Mouse (Mus musculus): ENCODE data around the gene Ackr2.

Ackr2 gene

GRCm38 (mm10) chr9:121919027-121919501, 20.9 kb downstream of the Ackr2 start:
- DNase-seq (ENCODE audit: low spot score): no peak

- DNase-seq (ENCODE audit: low spot score): no peak
Measured at GRCm38 (mm10) chr9:121923443-121923842, 25.3 kb downstream of the Ackr2 start.

GRCm38 (mm10) chr9:121923906-121924305, 25.8 kb downstream of the Ackr2 start:
- no peak for DNase-seq (ENCODE audit: low spot score)

- DNase-seq (ENCODE audit: low spot score): no peak
Measured at GRCm38 (mm10) chr9:121924901-121925560, 26.9 kb downstream of the Ackr2 start.

- DNase-seq (ENCODE audit: low spot score): no peak
Measured at GRCm38 (mm10) chr9:121925959-121926358, 27.8 kb downstream of the Ackr2 start.

GRCm38 (mm10) chr9:121926634-121927405, 28.7 kb downstream of the Ackr2 start:
- no peak for DNase-seq (ENCODE audit: low spot score)

- DNase-seq (ENCODE audit: low spot score): no peak
Measured at GRCm38 (mm10) chr9:121927721-121928120, 29.6 kb downstream of the Ackr2 start.

GRCm38 (mm10) chr9:121928498-121928897, 30.3 kb downstream of the Ackr2 start:
- peak; percentile 64 for DNase-seq (ENCODE audit: low spot score)

GRCm38 (mm10) chr9:121934856-121935255, 36.7 kb downstream of the Ackr2 start:
- no peak for DNase-seq (ENCODE audit: low spot score)

- peak; percentile 6 for DNase-seq (ENCODE audit: low spot score)
Measured at GRCm38 (mm10) chr9:121936952-121937351, 38.8 kb downstream of the Ackr2 start.

- DNase-seq (ENCODE audit: low spot score): peak; percentile 5
Measured at GRCm38 (mm10) chr9:121937451-121937864, 39.3 kb downstream of the Ackr2 start.

GRCm38 (mm10) chr9:121937944-121938355, 39.8 kb downstream of the Ackr2 start:
- DNase-seq (ENCODE audit: low spot score): peak; percentile 72

GRCm38 (mm10) chr9:121943005-121943404, 44.9 kb downstream of the Ackr2 start:
- DNase-seq (ENCODE audit: low spot score): no peak

- DNase-seq (ENCODE audit: low spot score): no peak
Measured at GRCm38 (mm10) chr9:121943628-121944027, 45.5 kb downstream of the Ackr2 start.

GRCm38 (mm10) chr9:121947784-121948183, 49.6 kb downstream of the Ackr2 start:
- peak; percentile 72 for DNase-seq (ENCODE audit: low spot score)

GRCm38 (mm10) chr9:121948431-121948830, 50.3 kb downstream of the Ackr2 start:
- no peak for DNase-seq (ENCODE audit: low spot score)

GRCm38 (mm10) chr9:121950418-121951113, 52.4 kb downstream of the Ackr2 start, which contains the start of gene Fam198a:
Gene Fam198a (plus strand): TSS chr9:121950988.
- peak; percentile 54 for DNase-seq (ENCODE audit: low spot score)

- DNase-seq (ENCODE audit: low spot score): no peak
Measured at GRCm38 (mm10) chr9:121951114-121951423, 52.9 kb downstream of the Ackr2 start.

GRCm38 (mm10) chr9:121952596-121952995, 54.4 kb downstream of the Ackr2 start:
- DNase-seq (ENCODE audit: low spot score): no peak

- DNase-seq (ENCODE audit: low spot score): peak; percentile 49
Measured at GRCm38 (mm10) chr9:121959966-121960635, 61.9 kb downstream of the Ackr2 start.
